Mouse (Mus musculus): ENCODE data around the gene Atp2a2. TPM values are rescaled to one million over a fixed set of nuclear protein-coding genes. Genes with fewer than 3 reads are reported as not detected.

The Atp2a2 gene
- polyA plus RNA-seq, 1 experiment from 2014 or later: 255 TPM

- Histone ChIP-seq H3K9me3 (replicated peaks; ENCODE audit: control insufficient read depth, low read length) (no peaks in the 10 kb centered on the region), H3K4me3 (ENCODE audit: low read depth, low read length) (no peak overlapping the region), H3K36me3 (ENCODE audit: control insufficient read depth, insufficient read depth, low read length) (peaks cover 37% of the 10 kb centered on the region), H3K27ac (ENCODE audit: low read depth, low read length) (no peak overlapping the region; the same call in 1 of the 2 replicates), H3K4me2 (no peak overlapping the region), H3K27me3 (ENCODE audit: control insufficient read depth, insufficient read depth, low read length) (no peaks in the 10 kb centered on the region), H3K9ac (ENCODE audit: low read depth, low read length) (no peak overlapping the region), H3K4me1 (ENCODE audit: control insufficient read depth, insufficient read depth, low read length) (0 out of 2 replicates have a peak, but pooled peaks cover 7% of the 10 kb centered on the region)
- no peak for ATAC-seq (replicated peaks; ENCODE audit: insufficient number of reproducible peaks, low FRiP score, low TSS enrichment)
- WGBS (ENCODE audit: insufficient replicate concordance): 70% methylated on average over 7 of the region's 7 CpGs
Observed at GRCm38 (mm10) chr5:122449946-122450345, 52.1 kb downstream of the Atp2a2 start.

- no peaks in the 10 kb centered on the region for H3K4me1 ChIP-seq (ENCODE audit: control insufficient read depth, insufficient read depth, low read length)
- H3K9ac ChIP-seq (ENCODE audit: low read depth, low read length): no peak overlapping the region
- no peak for ATAC-seq (replicated peaks; ENCODE audit: insufficient number of reproducible peaks, low FRiP score, low TSS enrichment)
- H3K27ac ChIP-seq (ENCODE audit: low read depth, low read length): no peak overlapping the region
- H3K4me3 ChIP-seq (ENCODE audit: low read depth, low read length): no peak overlapping the region
- peaks cover 27% of the 10 kb centered on the region for H3K36me3 ChIP-seq (ENCODE audit: control insufficient read depth, insufficient read depth, low read length)
- H3K27me3 ChIP-seq (ENCODE audit: control insufficient read depth, insufficient read depth, low read length): no peaks in the 10 kb centered on the region
- H3K9me3 ChIP-seq (replicated peaks; ENCODE audit: control insufficient read depth, low read length): no peaks in the 10 kb centered on the region
- WGBS (ENCODE audit: insufficient replicate concordance): 71% methylated on average over 5 of the region's 5 CpGs
- H3K4me2 ChIP-seq: no peak overlapping the region
Observed at GRCm38 (mm10) chr5:122448869-122449268, 53.2 kb downstream of the Atp2a2 start.

- Histone ChIP-seq H3K4me1 (ENCODE audit: control insufficient read depth, insufficient read depth, low read length) (no peaks in the 10 kb centered on the region), H3K27ac (ENCODE audit: low read depth, low read length) (no peak overlapping the region), H3K4me3 (ENCODE audit: low read depth, low read length) (no peak overlapping the region), H3K9me3 (replicated peaks; ENCODE audit: control insufficient read depth, low read length) (no peaks in the 10 kb centered on the region), H3K4me2 (no peak overlapping the region), H3K36me3 (ENCODE audit: control insufficient read depth, insufficient read depth, low read length) (peaks cover 25% of the 10 kb centered on the region), H3K9ac (ENCODE audit: low read depth, low read length) (no peak overlapping the region), H3K27me3 (ENCODE audit: control insufficient read depth, insufficient read depth, low read length) (no peaks in the 10 kb centered on the region)
- WGBS (ENCODE audit: insufficient replicate concordance): 86% methylated on average over 8 of the region's 8 CpGs
- ATAC-seq (replicated peaks; ENCODE audit: insufficient number of reproducible peaks, low FRiP score, low TSS enrichment): no peak
Observed at GRCm38 (mm10) chr5:122447857-122448256, 54.2 kb downstream of the Atp2a2 start.

DNA sequence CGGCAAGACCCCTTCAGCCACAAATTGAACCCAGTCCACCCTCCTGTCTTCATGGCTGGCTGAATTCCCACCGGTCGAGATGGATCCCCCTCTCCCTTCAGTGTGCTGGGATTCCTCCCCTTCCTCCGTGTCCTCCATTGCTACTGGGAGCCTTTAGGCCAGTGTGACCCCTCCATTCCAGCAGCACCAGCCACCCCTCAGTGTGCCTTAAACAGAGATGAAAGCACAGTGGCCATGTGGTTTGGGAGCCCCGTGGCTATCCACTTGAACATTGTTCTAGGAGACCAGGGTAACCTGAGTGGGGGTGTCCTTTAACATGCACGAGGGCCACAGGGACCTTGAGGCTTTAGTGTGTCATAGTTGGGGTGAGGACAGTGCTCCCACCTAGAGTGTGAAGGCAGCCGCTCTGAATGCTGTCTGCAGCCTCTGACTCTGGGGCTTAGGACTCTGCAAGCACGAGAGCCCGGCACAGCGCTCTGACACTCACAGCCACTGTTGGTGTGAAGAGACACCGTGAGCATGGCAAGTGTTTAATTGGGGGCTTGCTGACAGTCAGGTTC lies 56.9 kb downstream of the Atp2a2 start:
- Histone ChIP-seq H3K27ac (ENCODE audit: low read depth, low read length) (no peak overlapping the region), H3K9ac (ENCODE audit: low read depth, low read length) (no peak overlapping the region), H3K27me3 (ENCODE audit: control insufficient read depth, insufficient read depth, low read length) (no peaks in the 10 kb centered on the region), H3K4me1 (ENCODE audit: control insufficient read depth, insufficient read depth, low read length) (no peaks in the 10 kb centered on the region), H3K36me3 (ENCODE audit: control insufficient read depth, insufficient read depth, low read length) (peaks cover 44% of the 10 kb centered on the region), H3K4me2 (no peak overlapping the region), H3K9me3 (replicated peaks; ENCODE audit: control insufficient read depth, low read length) (no peaks in the 10 kb centered on the region), H3K4me3 (ENCODE audit: low read depth, low read length) (no peak overlapping the region)
- WGBS (ENCODE audit: insufficient replicate concordance): 89% methylated on average over 11 of the region's 11 CpGs
- ATAC-seq (replicated peaks; ENCODE audit: insufficient number of reproducible peaks, low FRiP score, low TSS enrichment): no peak

GRCm38 (mm10) chr5:122444492-122444891 lies 57.5 kb downstream of the Atp2a2 start:
- 91% methylated on average over 10 of the region's 10 CpGs for WGBS (ENCODE audit: insufficient replicate concordance)
- H3K27me3 ChIP-seq (ENCODE audit: control insufficient read depth, insufficient read depth, low read length): no peaks in the 10 kb centered on the region
- no peak overlapping the region for H3K9ac ChIP-seq (ENCODE audit: low read depth, low read length)
- no peaks in the 10 kb centered on the region for H3K9me3 ChIP-seq (replicated peaks; ENCODE audit: control insufficient read depth, low read length)
- H3K4me2 ChIP-seq: no peak overlapping the region
- no peak overlapping the region for H3K4me3 ChIP-seq (ENCODE audit: low read depth, low read length)
- no peak overlapping the region for H3K27ac ChIP-seq (ENCODE audit: low read depth, low read length)
- H3K36me3 ChIP-seq (ENCODE audit: control insufficient read depth, insufficient read depth, low read length): peaks cover 49% of the 10 kb centered on the region
- ATAC-seq (replicated peaks; ENCODE audit: insufficient number of reproducible peaks, low FRiP score, low TSS enrichment): no peak
- H3K4me1 ChIP-seq (ENCODE audit: control insufficient read depth, insufficient read depth, low read length): no peaks in the 10 kb centered on the region

GRCm38 (mm10) chr5:122440095-122440630 lies 61.9 kb downstream of the Atp2a2 start:
- Histone ChIP-seq H3K27ac (ENCODE audit: low read depth, low read length) (no peak overlapping the region), H3K36me3 (ENCODE audit: control insufficient read depth, insufficient read depth, low read length) (peaks cover 73% of the 10 kb centered on the region), H3K4me1 (ENCODE audit: control insufficient read depth, insufficient read depth, low read length) (no peaks in the 10 kb centered on the region), H3K4me2 (no peak overlapping the region), H3K9me3 (replicated peaks; ENCODE audit: control insufficient read depth, low read length) (no peaks in the 10 kb centered on the region), H3K4me3 (ENCODE audit: low read depth, low read length) (no peak overlapping the region), H3K9ac (ENCODE audit: low read depth, low read length) (no peak overlapping the region), H3K27me3 (ENCODE audit: control insufficient read depth, insufficient read depth, low read length) (no peaks in the 10 kb centered on the region)
- no peak for ATAC-seq (replicated peaks; ENCODE audit: insufficient number of reproducible peaks, low FRiP score, low TSS enrichment)
- WGBS (ENCODE audit: insufficient replicate concordance): 95% methylated on average over 12 of the region's 12 CpGs

DNA sequence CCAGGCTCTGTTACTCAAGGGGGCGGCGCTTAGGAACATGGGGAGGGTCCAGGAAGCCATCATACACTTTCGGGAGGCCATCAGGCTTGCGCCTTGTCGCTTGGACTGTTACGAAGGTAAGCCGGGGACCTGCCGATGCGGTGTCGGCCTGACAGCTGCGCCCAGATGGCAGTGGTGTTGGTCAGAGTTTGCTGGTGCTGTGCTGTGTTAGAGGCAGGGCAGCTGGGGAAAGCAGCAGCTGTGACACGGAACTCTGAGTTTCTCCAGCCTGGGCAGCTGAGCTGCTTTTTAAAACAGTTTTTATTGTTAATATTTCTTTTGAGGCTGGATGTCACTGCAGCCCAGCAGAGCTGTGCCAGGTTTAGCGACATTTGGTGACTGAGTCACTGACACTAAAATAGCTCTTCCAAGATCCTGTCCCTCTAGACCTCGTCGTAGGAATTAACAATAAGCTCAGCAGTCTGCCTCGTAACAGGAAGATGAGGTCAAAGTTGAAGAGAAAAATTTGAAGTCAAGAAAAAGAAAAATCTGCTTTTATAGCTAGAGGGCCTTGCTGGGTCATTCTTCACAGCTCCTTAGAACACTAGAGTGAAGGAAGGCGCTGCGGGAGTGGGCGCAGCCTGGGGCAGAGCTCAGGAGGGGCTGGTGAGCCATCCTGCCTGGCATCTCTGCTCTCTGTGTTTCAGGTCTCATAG lies 62.5 kb downstream of the Atp2a2 start:
- H3K4me2 ChIP-seq: no peak overlapping the region
- H3K36me3 ChIP-seq (ENCODE audit: control insufficient read depth, insufficient read depth, low read length): peaks cover 73% of the 10 kb centered on the region
- no peaks in the 10 kb centered on the region for H3K27me3 ChIP-seq (ENCODE audit: control insufficient read depth, insufficient read depth, low read length)
- H3K4me3 ChIP-seq (ENCODE audit: low read depth, low read length): no peak overlapping the region
- 0 out of 2 replicates have a peak overlapping the region, but pooled peaks have one; percentile 16 for H3K9ac ChIP-seq (ENCODE audit: low read depth, low read length)
- WGBS (ENCODE audit: insufficient replicate concordance): 85% methylated on average over 19 of the region's 19 CpGs
- no peak for ATAC-seq (replicated peaks; ENCODE audit: insufficient number of reproducible peaks, low FRiP score, low TSS enrichment)
- H3K9me3 ChIP-seq (replicated peaks; ENCODE audit: control insufficient read depth, low read length): no peaks in the 10 kb centered on the region
- no peaks in the 10 kb centered on the region for H3K4me1 ChIP-seq (ENCODE audit: control insufficient read depth, insufficient read depth, low read length)
- no peak overlapping the region for H3K27ac ChIP-seq (ENCODE audit: low read depth, low read length)

- H3K4me1 ChIP-seq (ENCODE audit: control insufficient read depth, insufficient read depth, low read length): no peaks in the 10 kb centered on the region
- peaks cover 66% of the 10 kb centered on the region for H3K36me3 ChIP-seq (ENCODE audit: control insufficient read depth, insufficient read depth, low read length)
- H3K9me3 ChIP-seq (replicated peaks; ENCODE audit: control insufficient read depth, low read length): no peaks in the 10 kb centered on the region
- no peak overlapping the region for H3K4me3 ChIP-seq (ENCODE audit: low read depth, low read length)
- no peak overlapping the region for H3K9ac ChIP-seq (ENCODE audit: low read depth, low read length)
- no peaks in the 10 kb centered on the region for H3K27me3 ChIP-seq (ENCODE audit: control insufficient read depth, insufficient read depth, low read length)
- ATAC-seq (replicated peaks; ENCODE audit: insufficient number of reproducible peaks, low FRiP score, low TSS enrichment): no peak
- H3K27ac ChIP-seq (ENCODE audit: low read depth, low read length): no peak overlapping the region
- H3K4me2 ChIP-seq: no peak overlapping the region
- 83% methylated on average over 4 of the region's 4 CpGs for WGBS (ENCODE audit: insufficient replicate concordance)
Observed at GRCm38 (mm10) chr5:122434541-122434940, 67.5 kb downstream of the Atp2a2 start.

Data from heart, embryonic 11.5 days (tissue).